Mouse (Mus musculus): Measurements from ENCODE around the gene Foxi1.

GRCm38 (mm10) chr11:34193658-34194057 lies 14.2 kb downstream of the Foxi1 start:
- no peak for TF ChIP-seq GATA1 (IDR thresholded peaks at IDR 0.05; ENCODE audit: low read length)
- no peak for TF ChIP-seq TAL1 (IDR thresholded peaks at IDR 0.05; ENCODE audit: low read length)
